Mouse (Mus musculus) liver, adult (tissue): ENCODE results near the gene Anpep.

Experiments used
- GATA4 ChIP-seq: IDR thresholded peaks from 2 replicates; pipeline ENCODE4 v1.6.1; 2014; ENCODE audit warnings: mild to moderate bottlenecking, low read length; ENCODE audit not compliant: insufficient replicate concordance

Anpep gene

DNA sequence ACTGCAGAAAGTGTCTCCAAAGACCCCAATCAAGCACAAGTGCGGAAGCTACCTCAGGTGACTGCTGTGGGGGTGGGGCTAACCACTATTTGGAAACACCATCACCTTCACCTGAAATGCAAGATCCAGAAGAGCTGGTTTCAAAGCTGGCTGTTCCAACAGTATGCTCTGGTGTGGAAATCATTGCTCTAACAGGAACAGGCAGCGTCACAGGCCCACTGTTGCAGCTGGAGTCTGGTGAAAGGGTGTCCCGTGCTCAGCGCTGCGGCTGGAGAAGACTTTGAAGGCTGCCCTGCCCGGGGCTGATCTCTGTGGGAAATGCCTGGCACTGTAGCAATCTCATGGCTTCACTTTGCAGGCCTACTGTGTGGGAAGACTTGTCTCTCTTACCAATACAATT is 12.5 kb upstream of the Anpep start:
- TF ChIP-seq GATA4 = no peak

DNA sequence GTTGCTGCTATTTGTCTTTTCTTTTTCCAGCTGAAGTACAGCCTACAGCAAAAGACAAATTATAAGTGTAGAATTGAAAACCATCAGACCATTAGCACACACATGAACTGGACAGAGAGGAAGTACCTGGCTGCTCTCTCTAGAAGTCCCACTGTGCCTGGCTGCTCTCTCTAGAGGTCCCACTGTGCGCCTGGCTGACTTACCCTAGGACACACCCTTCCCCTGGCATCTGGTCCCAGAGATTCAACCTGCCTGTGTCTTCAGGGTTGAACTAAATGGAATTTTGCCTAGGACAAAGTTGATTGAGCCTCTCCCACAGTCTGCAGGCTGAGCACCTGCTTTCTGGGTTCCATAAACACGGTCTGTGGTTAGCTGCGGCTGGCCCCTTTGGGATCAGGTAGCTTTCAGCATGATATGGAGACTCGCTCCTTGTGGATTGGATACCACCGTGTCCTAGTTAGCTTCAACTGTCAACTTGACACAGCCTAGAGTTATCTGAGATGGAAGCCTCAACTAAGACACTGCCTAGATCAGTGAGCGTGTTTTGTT is 11.0 kb upstream of the Anpep start:
- no peak for TF ChIP-seq GATA4

DNA sequence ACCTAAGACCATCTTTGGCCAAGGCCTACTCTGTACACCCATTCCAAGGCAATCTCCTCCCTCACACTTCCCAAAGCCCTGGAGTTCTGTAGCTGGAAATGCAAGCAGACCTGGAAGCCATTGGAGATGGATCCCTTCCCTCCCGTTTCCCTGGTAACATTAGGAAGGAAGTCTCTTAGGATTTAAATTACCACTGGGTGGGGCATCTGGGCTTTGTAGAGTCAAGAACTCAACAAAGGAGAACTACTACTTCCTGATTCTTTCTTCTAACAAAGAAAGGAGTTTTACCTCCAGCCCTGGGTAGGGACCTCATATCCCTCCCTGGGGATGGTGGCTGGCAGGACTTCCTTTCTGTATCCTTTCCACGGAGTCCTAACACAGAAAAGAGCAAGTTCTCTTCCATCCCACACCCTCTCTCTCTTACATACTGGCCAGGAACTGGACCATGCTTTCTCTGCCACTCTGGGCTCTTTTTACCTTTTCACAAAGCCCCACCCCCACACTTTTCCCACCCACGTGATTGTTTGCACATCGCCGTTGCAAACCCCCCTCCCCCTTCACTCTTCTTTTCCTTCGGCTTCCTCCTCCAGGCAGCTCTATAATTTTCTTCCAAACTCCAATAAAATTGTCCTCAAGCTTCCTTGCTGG is 8.3 kb upstream of the Anpep start:
- TF ChIP-seq GATA4 = no peak

DNA sequence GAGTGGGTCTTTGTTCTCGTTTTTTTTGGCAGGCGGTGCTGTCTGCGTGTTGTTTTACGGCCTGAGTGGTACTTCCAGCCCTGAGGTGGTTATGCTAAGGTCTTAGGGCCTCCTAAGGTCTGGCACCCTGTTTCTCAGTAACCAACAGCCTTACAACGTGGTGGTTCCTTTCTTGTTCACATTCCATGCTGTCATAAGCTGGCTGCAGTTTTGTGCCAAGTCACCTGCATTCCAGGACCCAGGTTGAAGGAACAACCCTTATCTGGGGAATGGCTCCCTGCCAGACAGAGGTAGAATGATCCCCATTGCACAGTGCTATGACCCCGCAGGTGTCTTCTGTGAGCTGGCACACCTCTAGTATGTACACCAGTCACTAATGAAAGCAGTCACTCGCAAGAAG is 7.6 kb upstream of the Anpep start:
- TF ChIP-seq GATA4 = no peak

DNA sequence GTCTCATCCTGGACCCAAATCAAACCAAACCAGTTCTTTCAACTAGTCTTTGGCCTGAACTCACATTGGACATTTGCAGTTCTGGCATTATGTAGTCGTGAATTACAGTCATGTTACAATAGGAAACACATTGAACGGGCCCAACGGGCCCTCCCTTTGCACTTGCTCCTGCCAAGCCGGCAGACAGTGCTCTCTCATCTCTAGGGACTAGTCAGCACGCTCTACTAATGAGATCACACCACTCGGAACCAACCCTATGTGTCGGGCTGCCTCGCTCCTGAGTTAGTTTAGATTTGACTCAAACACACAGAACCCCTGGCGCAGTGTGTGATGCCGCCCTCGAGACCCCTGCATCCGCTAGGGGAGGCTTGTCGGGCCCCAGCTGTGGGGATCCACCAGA is 7.0 kb upstream of the Anpep start:
- TF ChIP-seq GATA4 = no peak

DNA sequence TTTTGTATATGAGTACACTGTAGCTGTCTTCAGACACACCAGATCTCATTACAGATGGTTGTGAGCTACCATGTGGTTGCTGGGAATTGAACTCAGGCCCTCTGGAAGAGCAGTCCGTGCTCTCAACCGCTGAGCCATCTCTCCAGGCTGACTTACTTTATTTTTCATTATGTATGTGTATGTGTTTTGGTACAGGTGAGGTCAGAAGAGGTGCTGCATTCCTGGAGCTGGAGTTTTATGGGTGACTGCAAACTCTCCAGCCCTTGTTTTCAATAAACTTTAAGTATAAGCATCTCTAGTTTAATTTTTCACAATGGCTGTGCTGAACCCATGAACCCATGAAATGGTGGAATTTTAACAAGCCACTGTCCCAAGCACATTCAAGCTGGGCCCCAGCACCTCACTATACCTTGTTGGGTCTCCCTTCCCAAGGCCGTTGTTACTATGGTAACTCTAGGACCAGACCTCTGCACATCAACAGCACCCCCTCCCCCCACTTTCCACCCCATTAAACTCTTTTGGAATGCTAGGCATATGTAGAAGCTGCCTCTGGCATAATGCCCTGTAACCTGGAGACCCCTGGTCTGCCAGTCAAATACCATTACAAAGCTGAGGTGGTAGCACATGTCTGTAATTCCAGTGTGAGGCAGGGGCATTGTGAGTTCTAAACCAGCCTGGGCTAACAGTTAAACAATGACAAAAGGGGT is 5.6 kb upstream of the Anpep start:
- no peak for TF ChIP-seq GATA4

DNA sequence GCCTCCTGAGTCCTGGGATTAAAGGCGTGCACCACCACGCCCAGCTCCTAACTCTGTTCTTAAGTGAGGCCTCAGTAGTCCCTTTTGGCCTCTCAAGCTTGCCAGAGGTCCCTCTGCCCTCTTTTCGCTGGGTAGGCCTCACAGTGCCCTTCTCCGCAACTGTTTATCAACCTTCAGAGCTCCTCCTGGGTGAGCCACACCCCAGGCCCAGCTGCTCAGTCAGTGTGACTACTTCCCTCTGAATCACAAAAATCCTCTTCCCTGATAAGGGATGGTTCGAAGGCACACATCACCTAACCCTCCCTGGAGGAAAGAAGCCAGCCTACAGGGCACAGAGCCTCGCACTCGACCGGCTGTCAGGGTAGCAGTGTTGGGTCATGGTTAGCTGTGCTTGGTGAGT is 935 bp upstream of the Anpep start:
- no peak for TF ChIP-seq GATA4

DNA sequence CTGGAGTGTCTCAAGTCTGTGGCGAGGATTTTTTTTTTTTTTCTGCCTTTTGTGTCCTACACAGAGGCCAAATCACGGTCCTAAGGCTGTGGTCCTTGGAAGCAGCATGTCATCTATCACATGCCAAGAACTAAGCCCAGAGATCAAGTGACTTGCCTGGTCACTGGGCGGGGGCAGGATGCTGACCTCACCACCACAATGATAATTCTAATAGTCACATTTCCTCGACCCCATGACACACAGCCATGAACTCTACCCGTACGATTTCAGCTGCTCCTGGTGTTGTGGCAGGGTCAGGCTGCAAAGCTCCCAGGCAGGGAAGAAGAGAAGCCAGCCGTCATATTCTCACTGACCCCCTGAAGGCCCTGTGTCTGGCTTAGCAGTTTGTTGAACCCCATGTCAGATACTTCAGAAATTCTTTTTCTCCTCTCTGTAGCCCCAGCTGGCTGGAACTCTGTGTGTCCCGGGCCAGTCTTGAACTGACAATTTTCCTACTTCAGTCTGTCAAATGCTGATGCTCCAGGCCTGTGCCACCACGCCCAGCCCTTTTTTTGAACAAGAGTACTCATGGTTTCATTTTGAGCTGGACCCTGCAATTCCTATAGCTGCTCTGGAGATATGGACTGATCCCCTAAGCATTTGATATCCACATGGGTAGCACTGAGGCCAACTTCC is 1.8 kb downstream of the Anpep start:
- no peak for TF ChIP-seq GATA4

DNA sequence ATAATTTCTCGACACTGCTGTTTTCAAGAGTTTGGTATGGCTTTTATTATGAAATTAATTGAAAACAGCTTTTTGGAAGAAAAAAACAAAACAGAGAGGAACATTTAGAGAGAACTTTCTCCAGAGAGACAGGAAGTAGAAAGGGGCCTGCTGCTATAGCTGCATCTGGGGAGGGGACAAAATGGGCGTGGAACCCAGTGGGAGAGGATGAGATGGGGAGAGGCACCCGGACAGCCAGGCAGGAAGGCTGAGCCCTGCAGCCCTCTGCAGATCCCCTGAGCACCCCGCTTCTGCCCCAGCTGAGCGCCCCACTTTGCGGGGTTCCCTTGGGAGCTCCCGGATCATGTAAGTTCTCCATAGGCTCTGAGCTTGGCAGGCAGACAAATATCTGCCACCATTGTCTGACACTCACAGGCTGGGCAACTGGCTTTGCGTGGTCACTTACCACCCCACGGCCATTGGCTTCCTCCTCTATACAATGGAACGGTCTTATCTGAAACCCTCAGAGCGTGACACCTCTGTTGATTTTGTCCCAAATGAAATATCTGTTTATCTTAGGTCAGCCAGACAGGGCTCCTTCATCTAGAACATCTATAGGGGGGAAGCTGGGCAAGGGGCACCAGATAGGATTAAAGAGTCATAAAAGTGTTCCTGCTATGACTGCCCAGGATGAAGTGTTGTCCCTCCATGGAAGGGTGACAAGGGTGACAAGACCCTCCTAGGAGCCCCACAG is 2.5 kb downstream of the Anpep start:
- no peak for TF ChIP-seq GATA4

DNA sequence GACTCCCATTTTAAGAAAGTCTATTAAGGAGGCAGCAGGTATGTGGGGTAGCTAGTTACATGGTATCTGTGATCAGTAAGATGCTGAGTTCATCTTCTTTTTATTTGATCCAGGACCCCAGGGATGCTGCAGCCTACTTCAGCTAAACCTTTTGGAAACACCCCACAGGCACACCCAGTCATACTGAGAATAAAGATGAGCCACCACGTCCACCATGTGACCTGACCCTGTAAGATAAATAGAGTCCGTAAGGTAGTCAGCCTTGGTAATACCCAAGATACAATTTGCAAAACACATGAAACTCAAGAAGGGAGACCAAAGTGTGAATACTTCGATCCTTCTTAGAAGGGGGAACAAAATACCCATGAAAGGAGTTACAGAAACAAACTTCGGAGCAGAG is 4.6 kb downstream of the Anpep start:
- no peak for TF ChIP-seq GATA4

DNA sequence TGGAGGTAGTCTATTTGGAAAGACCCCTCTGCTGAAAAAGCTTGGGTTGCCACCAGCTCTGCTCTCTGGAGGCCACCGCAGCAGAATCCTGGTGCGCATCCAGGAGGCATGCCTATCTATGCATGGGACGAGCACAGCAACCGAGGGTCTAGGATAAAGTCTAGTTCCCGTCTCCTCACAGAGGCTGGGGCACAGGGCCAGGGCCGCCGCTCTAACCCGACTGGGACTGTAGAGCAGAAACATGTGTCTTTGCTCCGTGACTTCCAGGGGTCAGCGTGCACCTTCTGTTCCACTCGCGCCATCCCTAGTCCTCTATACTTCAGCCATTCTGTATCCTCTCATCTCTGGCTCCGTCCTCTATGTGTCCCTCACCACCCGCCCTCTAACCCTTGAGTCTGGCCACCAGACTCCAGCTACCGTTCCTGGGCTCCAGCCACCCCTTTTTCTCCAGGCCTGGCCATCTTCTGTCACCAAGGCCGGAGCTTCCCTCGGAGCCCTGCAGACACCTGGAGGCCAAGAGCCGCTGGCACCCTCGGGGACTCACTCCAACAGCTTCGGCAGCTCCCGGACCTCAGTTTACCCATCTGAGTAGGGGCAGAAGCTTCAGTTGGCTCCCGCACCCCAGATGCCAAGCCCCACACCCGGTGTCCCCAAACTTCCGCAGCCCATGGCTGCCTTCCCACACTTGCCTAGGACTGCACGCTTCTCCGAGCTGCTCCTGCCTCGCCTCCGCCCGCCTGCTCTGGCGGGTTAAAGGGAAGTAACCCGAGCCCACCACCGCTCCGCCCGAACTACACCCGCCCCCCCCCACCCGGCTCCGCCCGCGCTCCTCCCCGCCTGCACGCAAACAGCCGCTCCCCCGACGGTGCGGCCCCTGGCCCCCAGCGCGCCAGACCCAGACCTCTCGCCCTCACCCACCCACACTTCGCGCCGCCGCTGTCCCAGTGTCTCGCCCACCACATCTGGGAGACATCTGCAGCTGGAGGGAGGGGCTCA is 13.1 kb downstream of the Anpep start:
- TF ChIP-seq GATA4 = no peak

DNA sequence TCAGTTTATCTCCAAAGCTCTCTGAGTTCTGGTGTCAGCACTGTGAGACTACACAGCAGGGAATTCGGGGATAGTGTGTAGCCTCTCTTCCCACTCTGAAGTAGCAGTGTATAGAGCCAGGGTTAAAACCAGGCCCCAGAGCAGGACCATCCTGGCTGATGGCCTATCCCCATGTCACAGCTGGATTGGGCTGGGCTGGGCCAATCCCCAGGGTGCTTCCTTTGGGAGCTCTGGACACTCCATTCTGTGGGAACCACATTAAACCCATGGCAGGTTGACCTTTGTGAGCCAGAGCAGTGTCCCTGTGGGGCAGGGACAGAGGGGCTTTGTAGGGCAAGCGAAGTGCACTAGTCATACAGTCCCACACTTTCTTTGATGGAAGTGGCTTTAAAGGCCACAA is 14.5 kb downstream of the Anpep start:
- TF ChIP-seq GATA4 = no peak

DNA sequence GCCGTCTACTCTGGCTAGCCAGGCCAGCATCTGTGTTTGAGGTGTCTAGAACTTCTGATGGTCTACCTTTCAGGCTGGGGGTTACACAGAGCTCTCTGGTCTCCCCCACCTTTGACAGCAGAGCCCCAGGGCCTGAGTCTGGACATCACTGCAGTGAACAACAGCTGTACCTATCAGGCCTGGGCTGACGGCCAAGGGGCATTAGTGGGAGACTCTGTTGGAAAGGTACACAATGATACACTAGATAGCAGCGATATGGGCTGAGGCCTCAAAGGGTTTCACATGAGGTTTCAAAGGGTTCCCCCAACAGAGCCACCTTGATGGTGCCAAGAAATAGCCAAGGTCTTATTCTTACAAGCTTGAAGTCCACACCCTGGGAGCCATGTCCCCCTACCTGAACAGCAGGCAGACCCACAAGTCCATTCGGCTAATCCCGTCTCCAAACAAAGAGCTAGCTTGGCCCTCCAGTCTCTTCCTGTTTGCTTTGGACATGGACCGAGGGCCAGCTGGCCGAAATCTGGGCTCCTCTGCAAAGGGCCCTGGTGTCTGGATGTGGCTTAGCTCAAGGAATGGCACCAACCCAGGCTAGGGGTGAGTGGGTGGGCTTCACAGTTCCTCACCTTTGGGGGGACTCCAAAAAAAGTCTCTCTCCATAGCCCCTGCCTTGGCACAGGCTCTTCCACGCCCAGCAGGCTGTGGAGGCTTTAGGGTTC is 16.6 kb downstream of the Anpep start:
- TF ChIP-seq GATA4 = no peak

DNA sequence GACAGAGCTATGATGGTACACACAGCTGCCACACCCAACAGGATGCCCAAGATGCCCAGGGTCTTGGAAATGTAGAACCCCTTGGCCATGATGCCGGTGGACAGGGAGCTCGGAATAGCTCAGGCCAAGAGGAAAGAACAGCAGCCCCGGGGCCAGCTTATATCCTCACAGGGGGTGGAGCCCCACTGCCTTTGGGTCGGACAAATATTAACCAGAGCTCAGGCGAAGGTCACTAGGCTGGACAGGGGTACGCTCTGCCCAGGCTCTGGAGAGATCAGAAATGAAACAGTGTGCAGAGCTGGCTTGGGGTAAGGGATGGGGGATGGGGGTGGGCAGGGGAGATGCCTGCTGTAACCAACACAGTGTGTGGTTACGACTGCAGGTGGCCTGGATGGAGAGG is 18.7 kb downstream of the Anpep start:
- no peak for TF ChIP-seq GATA4

DNA sequence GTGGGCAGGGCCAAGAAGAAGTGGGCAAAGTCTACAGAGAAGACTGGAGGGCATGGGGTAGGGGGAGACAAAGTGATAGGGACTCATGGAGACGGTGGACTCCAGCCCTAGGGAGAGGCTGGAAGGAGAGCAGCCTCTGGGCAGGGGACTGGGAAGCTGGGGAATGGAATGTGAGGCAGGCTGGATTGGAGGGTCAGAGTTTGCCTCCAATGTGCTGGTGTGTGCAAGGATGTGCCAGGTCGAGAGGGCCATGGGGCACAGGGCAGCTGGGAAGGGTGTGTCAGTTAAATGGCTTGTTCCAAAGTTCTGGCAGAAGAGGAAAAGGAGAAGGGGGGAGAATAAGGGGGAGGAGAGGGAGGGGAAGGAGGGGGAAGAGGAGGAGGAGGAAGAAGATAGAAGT is 23.6 kb downstream of the Anpep start:
- TF ChIP-seq GATA4 = no peak
